Mouse (Mus musculus): ENCODE measurements around the gene Gm8104.
"Not testable (repeated sequence)": the region's sequence is repeated elsewhere in the genome, so short reads cannot be mapped to it uniquely, and the experiment has no call there.

Gene Gm8104

GRCm38 (mm10) chr14:43100301-43100700, at the start of gene Gm8104:
Gene Gm8104 (plus strand): TSS chr14:43100601.
- DNase-seq (ENCODE audit: low spot score) = not testable (repeated sequence)

- not testable (repeated sequence) for DNase-seq (ENCODE audit: low spot score)
Observed at GRCm38 (mm10) chr14:43058063-43058462, 42.3 kb upstream of the Gm8104 start.

- DNase-seq (ENCODE audit: low spot score) = not testable (repeated sequence)
Observed at GRCm38 (mm10) chr14:43060179-43060578, 40.2 kb upstream of the Gm8104 start.

GRCm38 (mm10) chr14:43076543-43076942, 23.9 kb upstream of the Gm8104 start, which contains the start of gene Gm8094:
Gene Gm8094 (minus strand): TSS chr14:43076643.
- DNase-seq (ENCODE audit: low spot score) = not testable (repeated sequence)

- not testable (repeated sequence) for DNase-seq (ENCODE audit: low spot score)
Observed at GRCm38 (mm10) chr14:43084936-43085730, 15.3 kb upstream of the Gm8104 start.

GRCm38 (mm10) chr14:43089103-43089919, 11.1 kb upstream of the Gm8104 start:
- DNase-seq (ENCODE audit: low spot score) = not testable (repeated sequence)

- DNase-seq (ENCODE audit: low spot score) = not testable (repeated sequence)
Observed at GRCm38 (mm10) chr14:43119673-43120072, 19.3 kb downstream of the Gm8104 start.

GRCm38 (mm10) chr14:43126286-43126685, 25.9 kb downstream of the Gm8104 start:
- not testable (repeated sequence) for DNase-seq (ENCODE audit: low spot score)

Data from T-cell, adult 2 months (primary cell).